Mouse (Mus musculus) retina, postnatal 7 days (tissue): ENCODE data around the gene Myadm.
"Not testable (repeated sequence)": the region's sequence is repeated elsewhere in the genome, so short reads cannot be mapped to it uniquely, and the experiment has no call there.

Source experiments
- DNase-seq: peaks from one replicate; pipeline ENCODE4 v3.0.0-alpha.2; 2012; ENCODE audit warnings: low read depth, low spot score

Myadm gene

DNA sequence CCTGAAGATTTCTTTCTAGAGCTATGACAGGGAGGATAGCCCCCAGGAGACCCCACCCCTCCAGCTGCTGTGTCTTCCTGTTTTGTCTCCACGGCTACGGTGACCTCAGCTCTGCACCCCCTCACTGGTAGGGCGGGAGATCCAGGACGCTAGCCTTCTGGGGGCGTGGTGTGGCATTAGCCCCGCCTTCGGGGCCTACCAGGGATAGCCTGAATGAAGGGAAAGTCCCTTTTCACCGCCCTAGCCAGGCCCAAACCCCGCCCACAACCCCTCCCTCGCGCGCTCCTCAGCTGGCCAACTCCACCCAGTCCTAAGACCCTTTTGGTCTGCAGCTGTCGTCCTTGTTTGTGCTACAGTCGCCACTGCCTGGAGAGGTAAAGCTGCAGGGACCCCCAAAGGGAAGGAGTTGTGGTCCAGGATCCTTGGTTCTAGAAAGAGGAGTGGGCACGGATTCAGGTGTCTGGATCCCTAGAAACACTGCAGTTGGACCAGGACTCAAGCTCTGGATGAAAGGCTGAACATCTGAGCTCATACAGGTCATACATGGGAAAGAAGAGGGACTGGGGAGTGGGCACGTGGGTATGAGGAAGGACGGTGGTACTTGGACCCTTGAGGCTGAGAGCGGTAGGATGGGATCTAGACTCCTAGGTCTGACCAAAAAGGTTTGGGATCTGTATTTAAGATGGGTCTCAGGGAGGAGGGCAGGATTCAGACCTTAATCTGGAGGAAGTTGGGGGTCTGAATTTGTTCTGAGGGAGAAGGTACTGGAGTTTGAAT, 1.6 kb downstream of the Myadm start:
- DNase-seq = peak; percentile 82

- no peak for DNase-seq
Observed at GRCm38 (mm10) chr7:3291197-3291596, 2.3 kb downstream of the Myadm start.

GRCm38 (mm10) chr7:3291764-3292163, 2.9 kb downstream of the Myadm start:
- no peak for DNase-seq

- DNase-seq = not testable (repeated sequence)
Observed at GRCm38 (mm10) chr7:3292271-3292670, 3.4 kb downstream of the Myadm start.

- DNase-seq = no peak
Observed at GRCm38 (mm10) chr7:3292791-3293190, 3.9 kb downstream of the Myadm start.

GRCm38 (mm10) chr7:3294794-3295193, 5.9 kb downstream of the Myadm start:
- no peak for DNase-seq

DNA sequence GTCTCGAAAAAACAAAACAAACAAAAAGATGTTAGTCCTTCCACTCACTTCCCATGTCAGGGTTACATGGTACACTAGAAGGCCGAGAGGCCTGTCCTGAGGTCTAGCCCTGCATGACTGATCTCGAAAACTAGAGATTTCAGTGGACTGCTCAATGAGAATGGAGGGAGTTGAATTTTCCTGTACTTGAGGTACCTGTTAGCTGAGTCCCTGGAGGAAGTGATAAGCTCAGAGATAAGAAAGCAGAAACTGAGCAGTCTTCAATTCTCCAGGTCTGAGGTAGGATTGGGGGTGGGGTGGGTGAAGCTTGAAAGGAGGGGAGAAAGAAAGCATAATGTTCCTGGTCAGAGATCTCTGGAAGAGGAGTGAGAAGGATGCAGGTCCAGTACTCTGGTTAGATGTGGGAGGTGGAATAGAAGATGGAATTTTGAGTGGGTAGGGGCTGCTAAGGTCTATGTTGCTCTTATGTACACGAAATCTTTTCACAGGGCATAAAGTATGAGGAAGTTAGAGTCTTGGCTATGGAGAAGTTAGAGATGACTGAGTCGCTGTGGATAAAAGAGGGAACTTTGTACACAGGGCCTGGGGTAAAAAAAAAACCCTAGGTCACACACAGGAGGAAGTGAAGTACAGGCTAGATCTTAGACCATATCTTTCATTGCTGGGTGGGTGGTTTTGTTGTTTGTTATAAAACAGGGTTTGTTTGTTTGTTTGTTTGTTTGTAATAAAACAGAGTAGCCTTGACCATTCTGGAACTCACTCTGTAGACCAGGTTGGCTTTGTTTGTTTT, 6.6 kb downstream of the Myadm start:
- no peak for DNase-seq

GRCm38 (mm10) chr7:3296711-3297110, 7.8 kb downstream of the Myadm start:
- no peak for DNase-seq

- DNase-seq = no peak
Observed at GRCm38 (mm10) chr7:3299941-3300617, 11.2 kb downstream of the Myadm start.

GRCm38 (mm10) chr7:3300891-3301627, 12.2 kb downstream of the Myadm start:
- DNase-seq = no peak

DNA sequence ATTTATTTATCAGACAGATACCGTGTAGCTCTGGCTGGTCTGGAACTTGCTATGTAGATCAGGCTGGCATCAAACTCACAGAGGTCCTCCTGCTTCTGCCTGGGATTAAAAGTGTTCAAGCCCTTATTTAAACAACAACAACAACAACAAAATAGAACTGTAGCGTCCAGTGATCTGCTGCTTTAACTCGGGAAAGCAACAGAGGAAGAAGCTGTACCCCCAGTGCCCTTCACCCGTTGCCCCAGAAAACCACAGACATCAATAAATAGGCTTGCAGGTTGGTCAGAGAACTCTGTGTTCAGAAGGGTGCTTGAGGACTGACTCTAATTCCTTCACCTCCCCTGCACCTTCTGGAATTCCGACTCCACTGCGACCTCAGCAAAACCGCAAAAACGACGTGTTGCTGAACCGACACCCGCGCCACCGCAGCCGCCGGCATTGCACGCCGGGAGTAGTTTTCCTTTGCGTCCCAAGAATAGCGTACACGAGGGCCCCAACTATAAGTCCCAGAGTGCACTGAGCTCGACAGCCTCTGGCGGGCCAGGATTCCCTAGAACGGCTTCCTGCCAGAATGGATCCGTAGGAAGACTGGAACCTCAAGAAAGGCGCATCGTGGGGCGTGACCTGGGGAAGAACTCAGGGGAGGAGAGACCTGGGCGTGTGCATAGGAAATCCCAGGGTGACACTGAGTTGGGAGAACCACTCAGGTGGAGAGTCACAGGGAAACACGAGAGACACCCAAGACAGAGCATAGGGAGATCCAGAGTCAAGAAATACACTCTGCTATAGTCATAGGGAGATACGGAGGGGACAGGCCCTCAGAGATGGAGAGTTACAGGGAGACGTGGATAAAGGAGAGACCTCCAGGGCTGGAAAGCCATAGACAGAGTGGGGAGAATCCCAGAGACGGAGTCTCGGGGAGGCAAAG, 13.0 kb downstream of the Myadm start:
- DNase-seq = no peak

DNA sequence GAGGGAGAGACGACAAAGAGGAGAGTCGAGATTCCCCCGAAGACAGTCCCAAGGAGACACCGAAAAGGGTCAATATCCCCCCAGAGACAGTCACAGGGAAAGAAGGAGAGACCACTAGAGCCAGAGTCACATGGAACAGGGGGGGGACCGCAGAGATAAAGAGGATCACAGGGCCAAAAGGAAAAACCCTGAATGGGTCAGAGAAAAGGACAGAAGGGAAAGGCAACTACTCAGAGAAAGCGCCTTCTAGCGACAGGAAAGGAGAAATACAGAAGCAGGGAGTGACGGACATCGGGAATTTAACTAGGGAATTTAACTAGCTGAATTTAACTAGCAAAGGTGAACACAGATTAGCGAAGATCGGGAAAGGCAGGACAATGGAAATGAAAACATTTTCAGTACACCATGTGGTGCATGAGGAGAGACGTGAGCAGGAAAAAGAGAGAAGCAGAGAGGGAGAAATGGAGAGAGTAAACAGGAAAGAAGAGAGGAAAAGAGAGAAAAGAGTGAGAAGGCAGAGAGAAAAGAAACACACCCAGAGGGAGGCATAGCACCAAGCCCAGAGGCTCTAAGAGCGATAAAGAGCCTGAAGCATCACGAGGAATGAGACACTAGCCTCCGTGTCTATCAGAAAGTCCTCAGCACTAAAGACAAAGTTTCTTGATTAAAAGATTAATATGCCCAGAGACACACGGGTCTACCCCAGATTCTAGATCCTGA, 13.8 kb downstream of the Myadm start:
- no peak for DNase-seq

GRCm38 (mm10) chr7:3303276-3303781, 14.4 kb downstream of the Myadm start:
- no peak for DNase-seq

DNA sequence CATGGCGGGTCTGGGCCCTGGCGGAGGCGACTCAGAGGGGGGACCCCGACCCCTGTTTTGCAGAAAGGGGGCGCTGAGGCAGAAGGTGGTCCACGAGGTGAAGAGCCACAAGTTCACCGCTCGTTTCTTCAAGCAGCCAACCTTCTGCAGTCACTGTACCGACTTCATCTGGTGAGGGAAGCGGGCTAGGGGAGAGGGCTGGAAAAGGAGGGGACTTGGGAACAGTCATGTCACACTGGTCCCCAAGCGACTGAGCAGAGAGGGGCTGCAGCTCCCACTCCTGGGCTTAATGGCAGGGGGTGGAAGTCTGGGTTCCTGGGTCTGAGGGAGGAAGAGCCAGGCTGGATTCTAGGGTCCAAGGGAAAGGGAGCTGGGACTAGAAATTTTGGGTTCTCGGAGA, 14.9 kb downstream of the Myadm start:
- no peak for DNase-seq

DNA sequence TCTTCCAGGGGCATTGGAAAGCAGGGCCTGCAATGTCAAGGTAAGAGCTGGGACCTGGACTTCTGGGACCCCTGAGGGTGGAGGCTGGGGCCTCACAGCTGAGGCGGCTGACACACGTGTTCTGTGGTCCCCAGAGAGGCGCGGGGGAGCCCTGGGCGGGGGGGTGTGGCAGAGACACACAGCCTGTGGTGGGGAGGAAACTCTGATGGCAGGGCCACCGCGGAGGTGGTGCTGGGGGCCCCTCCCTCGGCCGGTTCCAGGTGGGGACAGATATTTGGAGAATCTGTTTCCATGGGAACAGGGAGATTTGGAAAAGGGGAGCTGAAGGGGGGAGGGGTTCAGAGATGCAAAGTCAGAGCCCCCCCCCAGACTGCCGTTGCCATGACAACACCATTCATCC, 15.4 kb downstream of the Myadm start:
- DNase-seq = no peak

GRCm38 (mm10) chr7:3306400-3306799, 17.5 kb downstream of the Myadm start:
- no peak for DNase-seq

- no peak for DNase-seq
Observed at GRCm38 (mm10) chr7:3308646-3309045, 19.8 kb downstream of the Myadm start.

- DNase-seq = no peak
Observed at GRCm38 (mm10) chr7:3310233-3310632, 21.4 kb downstream of the Myadm start.

DNA sequence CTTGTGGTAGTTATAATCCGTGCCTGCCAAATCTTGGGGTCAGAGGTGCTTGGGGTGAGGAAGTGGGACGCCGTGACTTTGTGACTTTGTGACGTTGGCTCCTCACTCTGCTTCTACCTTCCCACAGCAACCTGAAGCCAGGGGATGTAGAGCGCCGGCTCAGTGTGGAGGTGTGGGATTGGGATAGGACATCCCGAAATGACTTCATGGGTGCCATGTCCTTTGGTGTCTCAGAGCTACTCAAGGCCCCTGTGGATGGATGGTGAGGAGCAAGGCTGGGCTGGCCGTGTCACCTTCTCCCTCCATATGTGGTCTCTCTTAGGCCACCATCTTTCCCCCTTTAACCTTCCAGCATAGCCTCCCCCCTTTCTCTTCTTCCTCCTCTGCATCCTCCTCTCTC, 24.7 kb downstream of the Myadm start:
- no peak for DNase-seq

GRCm38 (mm10) chr7:3314121-3314520, 25.2 kb downstream of the Myadm start:
- no peak for DNase-seq
